Mouse (Mus musculus): Measurements from ENCODE around the gene Kcnj12.

- no peak for TF ChIP-seq POLR2A (IDR thresholded peaks at IDR 0.05; ENCODE audit: low read depth, low read length)
- no peak for TF ChIP-seq CTCF (conservative IDR thresholded peaks at IDR 0.05; ENCODE audit: insufficient read depth, insufficient read length, low read depth, low read length)
Measured at GRCm38 (mm10) chr11:61023416-61024200, 1.2 kb downstream of the Kcnj12 start.
